Mouse (Mus musculus): ENCODE data around the gene Cdk7. TPM values are rescaled to one million over a fixed set of nuclear protein-coding genes. Genes with fewer than 3 reads are reported as not detected.

Gene Cdk7
- polyA plus RNA-seq, 1 experiment from 2014 or later, result 101 TPM

GRCm38 (mm10) chr13:100753011-100753410 lies 22.3 kb upstream of the Cdk7 start:
- Histone ChIP-seq H3K36me3 (ENCODE audit: control insufficient read depth, insufficient read depth, low read length) (no peaks in the 10 kb centered on the region), H3K9ac (ENCODE audit: low read length) (no peak overlapping the region), H3K27me3 (ENCODE audit: control insufficient read depth, insufficient read depth, low read length) (no peaks in the 10 kb centered on the region), H3K9me3 (ENCODE audit: control insufficient read depth, low read length) (no peaks in the 10 kb centered on the region), H3K4me2 (ENCODE audit: low read depth, severe bottlenecking) (no peak overlapping the region), H3K27ac (replicated peaks; ENCODE audit: low read depth, low read length) (no peak overlapping the region), H3K4me1 (ENCODE audit: control insufficient read depth, insufficient read depth, low read length) (no peaks in the 10 kb centered on the region), H3K4me3 (ENCODE audit: low read depth, low read length) (no peak overlapping the region)
- WGBS, result 79% methylated on average over 6 of the region's 6 CpGs
- no peak for DNase-seq (ENCODE audit: low spot score)
- no peak for ATAC-seq (ENCODE audit: insufficient number of reproducible peaks, low FRiP score, low TSS enrichment, low read depth)

DNA sequence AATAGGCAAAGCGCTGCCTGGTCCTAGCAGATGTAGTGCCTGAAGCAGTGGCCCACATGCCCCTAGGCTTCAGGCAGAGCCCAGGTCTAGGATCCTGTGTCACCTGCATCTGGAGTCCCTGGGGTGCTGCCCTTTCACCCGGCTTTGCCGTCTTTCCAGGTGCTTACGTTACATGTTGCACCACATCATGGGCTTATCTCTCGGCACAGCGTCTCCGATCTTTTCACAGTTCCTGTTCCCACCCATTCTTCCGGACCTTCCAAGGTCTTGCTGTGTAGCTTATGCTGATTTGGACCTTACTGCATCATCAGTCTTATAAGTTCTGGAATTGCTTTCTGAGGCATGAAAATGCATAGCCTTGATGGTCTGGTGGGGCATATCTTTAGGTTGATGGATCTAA lies 21.8 kb upstream of the Cdk7 start:
- DNase-seq (ENCODE audit: low spot score) (no peak), ATAC-seq (ENCODE audit: insufficient number of reproducible peaks, low FRiP score, low TSS enrichment, low read depth) (no peak)
- no peak overlapping the region for H3K4me2 ChIP-seq (ENCODE audit: low read depth, severe bottlenecking)
- no peaks in the 10 kb centered on the region for H3K9me3 ChIP-seq (ENCODE audit: control insufficient read depth, low read length)
- no peaks in the 10 kb centered on the region for H3K27me3 ChIP-seq (ENCODE audit: control insufficient read depth, insufficient read depth, low read length)
- 87% methylated on average over 8 of the region's 8 CpGs for WGBS
- no peak overlapping the region for H3K4me3 ChIP-seq (ENCODE audit: low read depth, low read length)
- H3K4me1 ChIP-seq (ENCODE audit: control insufficient read depth, insufficient read depth, low read length), result no peaks in the 10 kb centered on the region
- no peak overlapping the region for H3K9ac ChIP-seq (ENCODE audit: low read length)
- H3K36me3 ChIP-seq (ENCODE audit: control insufficient read depth, insufficient read depth, low read length), result no peaks in the 10 kb centered on the region
- no peak overlapping the region for H3K27ac ChIP-seq (replicated peaks; ENCODE audit: low read depth, low read length)

GRCm38 (mm10) chr13:100751402-100751801 lies 20.7 kb upstream of the Cdk7 start:
- Histone ChIP-seq H3K4me2 (ENCODE audit: low read depth, severe bottlenecking) (no peak overlapping the region), H3K9me3 (ENCODE audit: control insufficient read depth, low read length) (no peaks in the 10 kb centered on the region), H3K4me3 (ENCODE audit: low read depth, low read length) (no peak overlapping the region), H3K4me1 (ENCODE audit: control insufficient read depth, insufficient read depth, low read length) (no peaks in the 10 kb centered on the region), H3K27me3 (ENCODE audit: control insufficient read depth, insufficient read depth, low read length) (no peaks in the 10 kb centered on the region), H3K27ac (replicated peaks; ENCODE audit: low read depth, low read length) (no peak overlapping the region), H3K36me3 (ENCODE audit: control insufficient read depth, insufficient read depth, low read length) (no peaks in the 10 kb centered on the region), H3K9ac (ENCODE audit: low read length) (no peak overlapping the region)
- ATAC-seq (ENCODE audit: insufficient number of reproducible peaks, low FRiP score, low TSS enrichment, low read depth), result no peak
- no peak for DNase-seq (ENCODE audit: low spot score)
- 82% methylated on average over 3 of the region's 3 CpGs for WGBS

GRCm38 (mm10) chr13:100750799-100751198 lies 20.1 kb upstream of the Cdk7 start:
- H3K4me1 ChIP-seq (ENCODE audit: control insufficient read depth, insufficient read depth, low read length), result no peaks in the 10 kb centered on the region
- no peak for ATAC-seq (ENCODE audit: insufficient number of reproducible peaks, low FRiP score, low TSS enrichment, low read depth)
- H3K36me3 ChIP-seq (ENCODE audit: control insufficient read depth, insufficient read depth, low read length), result no peaks in the 10 kb centered on the region
- H3K4me2 ChIP-seq (ENCODE audit: low read depth, severe bottlenecking), result no peak overlapping the region
- no peak overlapping the region for H3K9ac ChIP-seq (ENCODE audit: low read length)
- H3K4me3 ChIP-seq (ENCODE audit: low read depth, low read length), result no peak overlapping the region
- no peak for DNase-seq (ENCODE audit: low spot score)
- H3K27ac ChIP-seq (replicated peaks; ENCODE audit: low read depth, low read length), result no peak overlapping the region
- H3K9me3 ChIP-seq (ENCODE audit: control insufficient read depth, low read length), result no peaks in the 10 kb centered on the region
- WGBS, result 88% methylated on average over 5 of the region's 5 CpGs
- no peaks in the 10 kb centered on the region for H3K27me3 ChIP-seq (ENCODE audit: control insufficient read depth, insufficient read depth, low read length)

- H3K4me2 ChIP-seq (ENCODE audit: low read depth, severe bottlenecking), result no peak overlapping the region
- H3K27me3 ChIP-seq (ENCODE audit: control insufficient read depth, insufficient read depth, low read length), result no peaks in the 10 kb centered on the region
- no peak overlapping the region for H3K27ac ChIP-seq (replicated peaks; ENCODE audit: low read depth, low read length)
- ATAC-seq (ENCODE audit: insufficient number of reproducible peaks, low FRiP score, low TSS enrichment, low read depth) (no peak), DNase-seq (ENCODE audit: low spot score) (no peak)
- H3K4me1 ChIP-seq (ENCODE audit: control insufficient read depth, insufficient read depth, low read length), result no peaks in the 10 kb centered on the region
- no peaks in the 10 kb centered on the region for H3K9me3 ChIP-seq (ENCODE audit: control insufficient read depth, low read length)
- H3K36me3 ChIP-seq (ENCODE audit: control insufficient read depth, insufficient read depth, low read length), result no peaks in the 10 kb centered on the region
- H3K4me3 ChIP-seq (ENCODE audit: low read depth, low read length), result no peak overlapping the region
- no peak overlapping the region for H3K9ac ChIP-seq (ENCODE audit: low read length)
- 40% methylated on average over 8 of the region's 8 CpGs for WGBS
Observed at GRCm38 (mm10) chr13:100748638-100749037, 17.9 kb upstream of the Cdk7 start.

DNA sequence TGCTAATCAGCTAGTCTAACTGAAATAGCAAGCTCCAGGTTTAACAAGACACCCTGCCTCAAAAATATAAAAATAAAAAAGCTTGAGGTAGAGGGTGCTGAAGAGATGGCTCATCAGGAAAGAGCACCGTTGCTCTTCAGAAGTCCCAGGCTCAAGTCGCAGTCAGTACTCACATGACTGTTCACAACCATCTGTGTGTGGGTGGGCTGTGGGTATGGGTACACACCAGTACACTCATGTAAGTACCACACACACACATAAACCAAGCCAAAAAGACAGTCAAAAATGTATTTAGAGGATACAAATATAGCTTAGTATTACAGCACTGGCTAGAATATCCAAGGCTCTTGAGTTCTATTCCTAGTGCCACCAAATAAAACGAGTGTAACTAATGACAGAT lies 15.4 kb upstream of the Cdk7 start:
- Histone ChIP-seq H3K27ac (replicated peaks; ENCODE audit: low read depth, low read length) (no peak overlapping the region), H3K9ac (ENCODE audit: low read length) (no peak overlapping the region), H3K9me3 (ENCODE audit: control insufficient read depth, low read length) (no peaks in the 10 kb centered on the region), H3K4me3 (ENCODE audit: low read depth, low read length) (no peak overlapping the region), H3K4me1 (ENCODE audit: control insufficient read depth, insufficient read depth, low read length) (no peaks in the 10 kb centered on the region), H3K27me3 (ENCODE audit: control insufficient read depth, insufficient read depth, low read length) (no peaks in the 10 kb centered on the region), H3K4me2 (ENCODE audit: low read depth, severe bottlenecking) (no peak overlapping the region), H3K36me3 (ENCODE audit: control insufficient read depth, insufficient read depth, low read length) (no peaks in the 10 kb centered on the region)
- 89% methylated on average over 3 of the region's 3 CpGs for WGBS
- DNase-seq (ENCODE audit: low spot score) (no peak), ATAC-seq (ENCODE audit: insufficient number of reproducible peaks, low FRiP score, low TSS enrichment, low read depth) (no peak)

DNA sequence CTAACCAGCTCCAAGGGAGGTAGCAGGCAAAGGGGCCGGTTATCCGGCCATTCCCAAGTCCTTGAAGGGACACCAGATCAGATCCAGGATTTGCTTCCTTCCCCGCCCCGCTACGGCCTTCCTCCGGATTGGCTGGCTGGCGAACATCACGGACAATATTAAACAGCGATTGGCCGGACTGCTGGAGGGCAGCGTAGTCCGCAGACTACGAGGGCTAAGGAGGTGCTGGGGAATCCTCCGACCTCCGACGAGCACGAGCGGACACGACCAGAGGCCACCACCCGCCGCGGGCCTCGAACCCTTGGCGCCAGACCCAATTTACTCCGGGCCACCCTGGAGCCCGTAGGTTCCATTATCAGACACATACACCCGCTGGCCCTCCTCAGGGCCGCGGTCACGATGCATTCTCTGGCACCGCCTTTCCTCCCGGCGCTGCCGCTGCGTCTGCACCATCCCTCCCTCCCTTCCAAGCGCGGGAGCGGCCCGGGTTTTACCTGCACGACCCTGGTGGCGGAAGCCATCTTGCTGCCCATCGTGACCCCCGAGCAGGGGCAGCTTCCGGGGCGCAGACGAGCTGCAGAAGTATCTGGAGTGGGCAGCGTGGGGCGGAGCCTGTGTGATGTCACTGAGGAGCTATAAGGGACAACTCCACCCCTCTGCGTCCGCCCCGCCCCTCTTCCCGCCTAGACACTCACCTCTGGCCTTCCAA lies 13.5 kb upstream of the Cdk7 start, which contains the start of gene Mrps36:
Gene Mrps36, minus strand, starts transcription at position 624 of the 709 bp plus-strand sequence.
- Histone ChIP-seq H3K4me1 (ENCODE audit: control insufficient read depth, insufficient read depth, low read length) (no peaks in the 10 kb centered on the region), H3K9ac (ENCODE audit: low read length) (peak within 1 kb of the TSS; percentile 70), H3K36me3 (ENCODE audit: control insufficient read depth, insufficient read depth, low read length) (no peaks in the 10 kb centered on the region; the same call in 1 of the 2 replicates), H3K4me3 (ENCODE audit: low read depth, low read length) (peak within 1 kb of the TSS; percentile 80), H3K27me3 (ENCODE audit: control insufficient read depth, insufficient read depth, low read length) (no peaks in the 10 kb centered on the region), H3K27ac (replicated peaks; ENCODE audit: low read depth, low read length) (peak within 1 kb of the TSS; percentile 80), H3K9me3 (ENCODE audit: control insufficient read depth, low read length) (no peaks in the 10 kb centered on the region), H3K4me2 (ENCODE audit: low read depth, severe bottlenecking) (peak within 1 kb of the TSS; percentile 43)
- ATAC-seq (ENCODE audit: insufficient number of reproducible peaks, low FRiP score, low TSS enrichment, low read depth) (peak; percentile 94), DNase-seq (ENCODE audit: low spot score) (peak; percentile 93)
- WGBS, result under 1% methylated on average over 52 of the region's 52 CpGs

GRCm38 (mm10) chr13:100743346-100744035 lies 12.8 kb upstream of the Cdk7 start:
- Histone ChIP-seq H3K9me3 (ENCODE audit: control insufficient read depth, low read length) (no peaks in the 10 kb centered on the region), H3K4me1 (ENCODE audit: control insufficient read depth, insufficient read depth, low read length) (no peaks in the 10 kb centered on the region), H3K27me3 (ENCODE audit: control insufficient read depth, insufficient read depth, low read length) (no peaks in the 10 kb centered on the region), H3K27ac (replicated peaks; ENCODE audit: low read depth, low read length) (peak overlapping the region; percentile 80), H3K4me2 (ENCODE audit: low read depth, severe bottlenecking) (peak overlapping the region; percentile 43), H3K9ac (ENCODE audit: low read length) (no peak overlapping the region; the same call in 1 of the 2 replicates), H3K36me3 (ENCODE audit: control insufficient read depth, insufficient read depth, low read length) (no peaks in the 10 kb centered on the region; the same call in 1 of the 2 replicates), H3K4me3 (ENCODE audit: low read depth, low read length) (peak overlapping the region; percentile 80)
- 71% methylated on average over 11 of the region's 11 CpGs for WGBS
- ATAC-seq (ENCODE audit: insufficient number of reproducible peaks, low FRiP score, low TSS enrichment, low read depth) (peak; percentile 11; the same call in 1 of the 2 replicates), DNase-seq (ENCODE audit: low spot score) (no peak)

All from limb, embryonic 11.5 days (tissue).